Mouse (Mus musculus): Measurements from ENCODE around the gene Nrcam. TPM values are rescaled to one million over a fixed set of nuclear protein-coding genes. Genes with fewer than 3 reads are reported as not detected.

Gene Nrcam
- polyA plus RNA-seq, 1 experiment from 2014 or later = 0.94 TPM

- Histone ChIP-seq H3K27ac (peak overlapping the region; percentile 42; the same call in 1 of the 2 replicates), H3K36me3 (no peaks in the 10 kb centered on the region), H3K27me3 (ENCODE audit: insufficient read depth, poor library complexity, severe bottlenecking) (peaks cover 36% of the 10 kb centered on the region), H3K9me3 (no peaks in the 10 kb centered on the region), H3K4me3 (peak overlapping the region; percentile 73), H3K4me1 (peaks cover 14% of the 10 kb centered on the region)
- no peak for DNase-seq (ENCODE audit: low spot score)
- under 1% methylated on average over 60 of the region's 61 CpGs for WGBS
These were observed 881 bp downstream of the Nrcam start for GRCm38 (mm10) chr12:44329316-44330215.

- H3K4me1 ChIP-seq = peaks cover 14% of the 10 kb centered on the region
- no peaks in the 10 kb centered on the region for H3K9me3 ChIP-seq
- H3K27ac ChIP-seq = no peak overlapping the region
- no peaks in the 10 kb centered on the region for H3K36me3 ChIP-seq
- DNase-seq (ENCODE audit: low spot score) = no peak
- peak overlapping the region; percentile 73 for H3K4me3 ChIP-seq
- WGBS = 3% methylated on average over 9 of the region's 9 CpGs
- H3K27me3 ChIP-seq (ENCODE audit: insufficient read depth, poor library complexity, severe bottlenecking) = peaks cover 36% of the 10 kb centered on the region
These were observed 1.6 kb downstream of the Nrcam start for GRCm38 (mm10) chr12:44330216-44330719.

GRCm38 (mm10) chr12:44337136-44337640 is 8.5 kb downstream of the Nrcam start:
- Histone ChIP-seq H3K9me3 (no peaks in the 10 kb centered on the region), H3K4me3 (no peak overlapping the region), H3K27me3 (ENCODE audit: insufficient read depth, poor library complexity, severe bottlenecking) (peaks cover under 1% of the 10 kb centered on the region; the same call in 1 of the 2 replicates), H3K36me3 (no peaks in the 10 kb centered on the region), H3K4me1 (no peaks in the 10 kb centered on the region), H3K27ac (no peak overlapping the region)
- WGBS = 85% methylated on average over 2 of the region's 2 CpGs
- no peak for DNase-seq (ENCODE audit: low spot score)

- no peaks in the 10 kb centered on the region for H3K4me1 ChIP-seq
- H3K27me3 ChIP-seq (ENCODE audit: insufficient read depth, poor library complexity, severe bottlenecking) = no peaks in the 10 kb centered on the region
- 64% methylated on average over 8 of the region's 8 CpGs for WGBS
- no peaks in the 10 kb centered on the region for H3K9me3 ChIP-seq
- H3K4me3 ChIP-seq = no peak overlapping the region
- no peak for DNase-seq (ENCODE audit: low spot score)
- H3K36me3 ChIP-seq = no peaks in the 10 kb centered on the region
- no peak overlapping the region for H3K27ac ChIP-seq
These were observed 9.5 kb downstream of the Nrcam start for GRCm38 (mm10) chr12:44338195-44338622.

- WGBS = 69% methylated on average over 6 of the region's 6 CpGs
- no peak overlapping the region for H3K27ac ChIP-seq
- no peaks in the 10 kb centered on the region for H3K27me3 ChIP-seq (ENCODE audit: insufficient read depth, poor library complexity, severe bottlenecking)
- H3K36me3 ChIP-seq = no peaks in the 10 kb centered on the region
- no peaks in the 10 kb centered on the region for H3K4me1 ChIP-seq
- no peak for DNase-seq (ENCODE audit: low spot score)
- no peak overlapping the region for H3K4me3 ChIP-seq
- no peaks in the 10 kb centered on the region for H3K9me3 ChIP-seq
These were observed 15.4 kb downstream of the Nrcam start for GRCm38 (mm10) chr12:44344075-44344474.

GRCm38 (mm10) chr12:44345251-44345650 is 16.6 kb downstream of the Nrcam start:
- H3K9me3 ChIP-seq = no peaks in the 10 kb centered on the region
- no peaks in the 10 kb centered on the region for H3K36me3 ChIP-seq
- DNase-seq (ENCODE audit: low spot score) = no peak
- no peak overlapping the region for H3K27ac ChIP-seq
- no peaks in the 10 kb centered on the region for H3K4me1 ChIP-seq
- H3K27me3 ChIP-seq (ENCODE audit: insufficient read depth, poor library complexity, severe bottlenecking) = no peaks in the 10 kb centered on the region
- 69% methylated on average over 5 of the region's 5 CpGs for WGBS
- H3K4me3 ChIP-seq = no peak overlapping the region

GRCm38 (mm10) chr12:44346143-44346542 is 17.5 kb downstream of the Nrcam start:
- Histone ChIP-seq H3K4me3 (no peak overlapping the region), H3K9me3 (no peaks in the 10 kb centered on the region), H3K36me3 (no peaks in the 10 kb centered on the region), H3K27me3 (ENCODE audit: insufficient read depth, poor library complexity, severe bottlenecking) (no peaks in the 10 kb centered on the region), H3K4me1 (no peaks in the 10 kb centered on the region), H3K27ac (no peak overlapping the region)
- no peak for DNase-seq (ENCODE audit: low spot score)
- WGBS = 71% methylated on average over 3 of the region's 3 CpGs

GRCm38 (mm10) chr12:44355116-44355515 is 26.4 kb downstream of the Nrcam start:
- Histone ChIP-seq H3K27ac (no peak overlapping the region), H3K36me3 (no peaks in the 10 kb centered on the region), H3K9me3 (no peaks in the 10 kb centered on the region), H3K27me3 (ENCODE audit: insufficient read depth, poor library complexity, severe bottlenecking) (no peaks in the 10 kb centered on the region), H3K4me3 (no peak overlapping the region), H3K4me1 (no peaks in the 10 kb centered on the region)
- 76% methylated on average over 4 of the region's 4 CpGs for WGBS
- no peak for DNase-seq (ENCODE audit: low spot score)

GRCm38 (mm10) chr12:44357460-44357859 is 28.8 kb downstream of the Nrcam start:
- Histone ChIP-seq H3K9me3 (no peaks in the 10 kb centered on the region), H3K27ac (no peak overlapping the region), H3K4me1 (no peaks in the 10 kb centered on the region), H3K36me3 (no peaks in the 10 kb centered on the region), H3K4me3 (no peak overlapping the region), H3K27me3 (ENCODE audit: insufficient read depth, poor library complexity, severe bottlenecking) (no peaks in the 10 kb centered on the region)
- WGBS = 66% methylated on average over 3 of the region's 3 CpGs
- no peak for DNase-seq (ENCODE audit: low spot score)

GRCm38 (mm10) chr12:44357881-44358280 is 29.2 kb downstream of the Nrcam start:
- no peaks in the 10 kb centered on the region for H3K36me3 ChIP-seq
- no peaks in the 10 kb centered on the region for H3K9me3 ChIP-seq
- H3K4me3 ChIP-seq = no peak overlapping the region
- no peak for DNase-seq (ENCODE audit: low spot score)
- no peak overlapping the region for H3K27ac ChIP-seq
- H3K4me1 ChIP-seq = no peaks in the 10 kb centered on the region
- WGBS = 93% methylated on average over 1 of the region's 1 CpGs
- H3K27me3 ChIP-seq (ENCODE audit: insufficient read depth, poor library complexity, severe bottlenecking) = no peaks in the 10 kb centered on the region

- Histone ChIP-seq H3K27me3 (ENCODE audit: insufficient read depth, poor library complexity, severe bottlenecking) (no peaks in the 10 kb centered on the region), H3K36me3 (no peaks in the 10 kb centered on the region), H3K27ac (no peak overlapping the region), H3K4me1 (no peaks in the 10 kb centered on the region), H3K4me3 (no peak overlapping the region), H3K9me3 (no peaks in the 10 kb centered on the region)
- DNase-seq (ENCODE audit: low spot score) = no peak
- 75% methylated on average over 3 of the region's 3 CpGs for WGBS
These were observed 42.5 kb downstream of the Nrcam start for GRCm38 (mm10) chr12:44371076-44371710.

GRCm38 (mm10) chr12:44375956-44376355 is 47.3 kb downstream of the Nrcam start:
- H3K4me3 ChIP-seq = no peak overlapping the region
- H3K36me3 ChIP-seq = no peaks in the 10 kb centered on the region
- no peaks in the 10 kb centered on the region for H3K9me3 ChIP-seq
- H3K27me3 ChIP-seq (ENCODE audit: insufficient read depth, poor library complexity, severe bottlenecking) = no peaks in the 10 kb centered on the region
- H3K4me1 ChIP-seq = no peaks in the 10 kb centered on the region
- no peak for DNase-seq (ENCODE audit: low spot score)
- WGBS = 82% methylated on average over 6 of the region's 6 CpGs
- no peak overlapping the region for H3K27ac ChIP-seq

All from heart, embryonic 10.5 days (tissue).